In the genomic region with DNA sequence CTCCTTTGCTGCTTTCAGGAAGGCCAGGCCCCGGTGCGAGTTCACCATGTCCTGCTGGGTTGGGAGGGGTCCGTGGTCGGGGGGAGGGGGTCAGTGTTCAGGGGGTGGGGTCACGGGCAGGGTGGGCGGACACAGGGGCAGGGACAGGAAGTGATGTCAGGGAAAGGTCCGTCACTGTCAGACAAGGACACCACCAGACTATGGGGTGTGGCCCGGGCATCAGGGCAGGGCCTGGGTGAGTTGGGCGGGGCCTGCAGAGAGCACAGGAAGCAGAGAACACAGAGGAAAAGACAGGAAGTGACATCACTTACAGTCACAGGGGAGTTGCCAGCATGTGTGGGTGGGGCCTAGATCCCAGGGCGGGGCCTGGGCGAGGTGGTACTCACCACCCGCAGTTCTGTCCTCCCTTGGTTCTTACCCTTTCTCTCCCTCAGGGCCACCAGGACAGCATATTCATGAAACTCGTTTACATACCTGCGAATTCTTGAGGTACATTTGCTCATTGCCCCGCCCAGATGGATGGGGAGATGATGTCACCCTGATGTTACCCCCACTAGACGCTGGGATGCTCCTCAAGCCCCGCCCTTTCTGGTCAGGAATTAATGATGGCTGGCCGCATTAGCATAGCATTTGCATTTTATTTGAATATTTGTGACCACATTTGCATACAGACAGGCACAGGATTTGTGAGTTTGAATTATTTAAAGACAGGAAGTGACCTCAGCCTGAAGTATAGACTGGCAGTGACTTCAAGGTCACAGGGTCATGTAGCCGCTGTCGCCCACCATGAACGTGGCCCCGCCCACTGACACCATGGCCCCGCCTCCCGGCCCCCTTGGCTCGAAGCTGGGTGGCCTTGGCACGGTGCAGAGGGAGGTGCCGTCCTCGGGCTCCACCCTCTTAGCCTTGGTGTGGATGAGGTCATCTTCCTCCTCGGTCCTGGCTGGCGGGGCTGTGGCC, we compare ENCODE assay signal across 10 mouse cellular contexts. TPM values are rescaled to one million over a fixed set of nuclear protein-coding genes. Genes with fewer than 3 reads are reported as not detected.
DNase-seq lines count a peak whose midpoint lies in the region; ATAC-seq lines count a peak whose summit lies in the region.
"Had no signal": no experiment of that assay in that cellular context is flagged by ENCODE, and none has a peak within 500 bp of the region (broad histone marks: within the 10 kb centered on the region; RNA-seq: fewer than 3 reads in every experiment).

No protein-coding gene starts in this region.

- no peak overlapping the region for H3K27ac ChIP-seq in kidney, embryonic 16.5 days (ENCODE audit: low read length)
- H3K27ac ChIP-seq in forebrain, embryonic 15.5 days (replicated peaks), result no peak overlapping the region
- H3K27ac ChIP-seq: left cerebral cortex, adult 2 months; stomach, embryonic 15.5 days had no signal

- H3K4me1 ChIP-seq in kidney, embryonic 16.5 days (ENCODE audit: insufficient read depth, low read length), result no peaks in the 10 kb centered on the region
- no peaks in the 10 kb centered on the region for H3K4me1 ChIP-seq in forebrain, embryonic 15.5 days
- H3K4me1 ChIP-seq: stomach, embryonic 15.5 days had no signal

- H3K36me3 ChIP-seq in kidney, embryonic 16.5 days (ENCODE audit: insufficient read depth, low read length), result peaks cover 43% of the 10 kb centered on the region
- H3K36me3 ChIP-seq in forebrain, embryonic 15.5 days, result peaks cover 10% of the 10 kb centered on the region

- ATAC-seq in kidney, embryonic 16.5 days (ENCODE audit: low FRiP score, low TSS enrichment), result no peak
- no peak for ATAC-seq in forebrain, embryonic 15.5 days (replicated peaks)

- 85% methylated on average over 30 of the region's 30 CpGs for WGBS in kidney, embryonic 16.5 days
- 89% methylated on average over 30 of the region's 30 CpGs for WGBS in forebrain, embryonic 15.5 days

- peak; percentile 9 for DNase-seq in kidney, postnatal 14 days
- DNase-seq in 3134 (ENCODE audit: extremely low read depth, insufficient read length, low spot score) (peak; percentile 34), adipocyte (ENCODE audit: low spot score) (no peak)
- DNase-seq in CD4-positive helper T cell, adult 2 months (ENCODE audit: low read depth, low spot score), result peak; percentile 57
- DNase-seq in cerebellum, postnatal 10 days, result peak; percentile 32 to 39
- DNase-seq in frontal cortex, postnatal 36 days (ENCODE audit: low spot score in 2 of 2), result no peak

- no peak overlapping the region for H3K9ac ChIP-seq in kidney, embryonic 16.5 days (replicated peaks; ENCODE audit: low read length)
- H3K9ac ChIP-seq in forebrain, embryonic 15.5 days (replicated peaks), result no peak overlapping the region
- H3K9ac ChIP-seq: stomach, embryonic 15.5 days had no signal

- H3K27me3 ChIP-seq in kidney, embryonic 16.5 days (ENCODE audit: insufficient read depth, low read length), result no peaks in the 10 kb centered on the region
- no peaks in the 10 kb centered on the region for H3K27me3 ChIP-seq in forebrain, embryonic 15.5 days
- H3K27me3 ChIP-seq: stomach, embryonic 15.5 days had no signal

- H3K9me3 ChIP-seq in kidney, embryonic 16.5 days (ENCODE audit: low read length), result peaks cover 64% of the 10 kb centered on the region
- peaks cover 11% of the 10 kb centered on the region for H3K9me3 ChIP-seq in forebrain, embryonic 15.5 days

- H3K4me3 ChIP-seq in kidney, embryonic 16.5 days (ENCODE audit: low read length), result no peak overlapping the region
- no peak overlapping the region for H3K4me3 ChIP-seq in forebrain, embryonic 15.5 days
- H3K4me3 ChIP-seq: left cerebral cortex, adult 2 months; stomach, embryonic 15.5 days had no signal

- H3K4me2 ChIP-seq in kidney, embryonic 16.5 days (replicated peaks; ENCODE audit: low read depth, low read length), result no peak overlapping the region
- H3K4me2 ChIP-seq in forebrain, embryonic 15.5 days (replicated peaks), result no peak overlapping the region
- H3K4me2 ChIP-seq: stomach, embryonic 15.5 days had no signal

RNA-seq across cellular contexts. Expression of gene Crlf2, which starts 4.4 kb away (rescaled TPM):
- 11.9 and 14.5 TPM in 2 replicates for polyA plus RNA-seq in kidney, embryonic 16.5 days (2015; fragmentation: Nextera tagmentation; extraction: Ambion mirVana)
- 10.5 and 11.3 TPM in 2 replicates for polyA plus RNA-seq in forebrain, embryonic 15.5 days (2015; fragmentation: Nextera tagmentation; extraction: Ambion mirVana)

Comparison
In these comparisons a context has a peak if more than half of its experiments do, and no peak if none do; other contexts are left out.
1. DNase-seq: peak in kidney, postnatal 14 days (single experiment), 3134 (single experiment), CD4-positive helper T cell, adult 2 months (single experiment) and cerebellum, postnatal 10 days (2 of 2); none in frontal cortex, postnatal 36 days (0 of 2) and adipocyte (single experiment).